Mouse (Mus musculus) urinary bladder, postnatal 10 days (tissue): ENCODE measurements around the gene Bcl2l1.

Experiments used
- DNase-seq: peaks from one replicate; pipeline ENCODE4 v3.0.0; 2022; ENCODE audit warnings: low spot score

The Bcl2l1 gene

GRCm38 (mm10) chr2:152824438-152825167 lies 6.9 kb downstream of the Bcl2l1 start:
- DNase-seq: no peak

GRCm38 (mm10) chr2:152823770-152824169 lies 7.8 kb downstream of the Bcl2l1 start:
- DNase-seq: no peak

GRCm38 (mm10) chr2:152821566-152821965 lies 10.0 kb downstream of the Bcl2l1 start:
- no peak for DNase-seq

- no peak for DNase-seq
Measured at GRCm38 (mm10) chr2:152821023-152821422, 10.5 kb downstream of the Bcl2l1 start.

GRCm38 (mm10) chr2:152820369-152820768 lies 11.2 kb downstream of the Bcl2l1 start:
- DNase-seq: no peak

- DNase-seq: no peak
Measured at GRCm38 (mm10) chr2:152819926-152820325, 11.6 kb downstream of the Bcl2l1 start.

- no peak for DNase-seq
Measured at GRCm38 (mm10) chr2:152819097-152819624, 12.4 kb downstream of the Bcl2l1 start.

GRCm38 (mm10) chr2:152818679-152819078 lies 12.8 kb downstream of the Bcl2l1 start:
- no peak for DNase-seq

- DNase-seq: no peak
Measured at GRCm38 (mm10) chr2:152817596-152818291, 13.8 kb downstream of the Bcl2l1 start.

GRCm38 (mm10) chr2:152816657-152817348 lies 14.7 kb downstream of the Bcl2l1 start:
- no peak for DNase-seq

GRCm38 (mm10) chr2:152815879-152816656 lies 15.5 kb downstream of the Bcl2l1 start:
- no peak for DNase-seq

GRCm38 (mm10) chr2:152814213-152814874 lies 17.2 kb downstream of the Bcl2l1 start:
- DNase-seq: no peak

GRCm38 (mm10) chr2:152813232-152813631 lies 18.3 kb downstream of the Bcl2l1 start:
- DNase-seq: no peak

- no peak for DNase-seq
Measured at GRCm38 (mm10) chr2:152811336-152812165, 20.0 kb downstream of the Bcl2l1 start.

- DNase-seq: no peak
Measured at GRCm38 (mm10) chr2:152810158-152810941, 21.2 kb downstream of the Bcl2l1 start.

GRCm38 (mm10) chr2:152808178-152808577 lies 23.4 kb downstream of the Bcl2l1 start:
- DNase-seq: no peak

GRCm38 (mm10) chr2:152806037-152806436 lies 25.5 kb downstream of the Bcl2l1 start:
- no peak for DNase-seq

GRCm38 (mm10) chr2:152805111-152805490 lies 26.4 kb downstream of the Bcl2l1 start:
- no peak for DNase-seq

- DNase-seq: no peak
Measured at GRCm38 (mm10) chr2:152804408-152805110, 27.0 kb downstream of the Bcl2l1 start.
